In genomic region chr4:65839550-65840000, GRCm38 (mm10) we compare ENCODE assay signal across 8 mouse cellular contexts.
DNase-seq lines count a peak whose midpoint lies in the region; ATAC-seq and TF ChIP-seq lines count a peak whose summit lies in the region.

No protein-coding gene starts in this region.

- H3K9ac ChIP-seq in forebrain, embryonic 12.5 days: no peak overlapping the region
- no peak overlapping the region for H3K9ac ChIP-seq in midbrain, postnatal 0 days (replicated peaks; ENCODE audit: low read length, poor library complexity, severe bottlenecking)

- H3K4me1 ChIP-seq in forebrain, embryonic 12.5 days: peaks cover 26% of the 10 kb centered on the region
- peaks cover 3% of the 10 kb centered on the region; the same call in 1 of the 2 replicates for H3K4me1 ChIP-seq in midbrain, postnatal 0 days (ENCODE audit: insufficient read depth, low read length)

- DNase-seq in brain, adult 2 months (ENCODE audit: low read depth, low spot score): peak; percentile 51
- peak; percentile 45 to 57 for DNase-seq in layer of hippocampus, adult 8-10 months (ENCODE audit: low spot score in 2 of 2)
- DNase-seq in midbrain, postnatal 0 days (ENCODE audit: low spot score): peak; percentile 83
- DNase-seq in kidney, adult 18-20 months: no peak
- no peak for DNase-seq in urinary bladder, postnatal 4 days (ENCODE audit: low spot score in 2 of 2)
- DNase-seq in urinary bladder, postnatal 25 days (ENCODE audit: low spot score): no peak
- no peak for DNase-seq in kidney, postnatal 14 days

- peak; percentile 91 for ATAC-seq in forebrain, embryonic 12.5 days (ENCODE audit: low FRiP score)
- ATAC-seq in midbrain, postnatal 0 days (ENCODE audit: low FRiP score): peak; percentile 85

- no peaks in the 10 kb centered on the region for H3K9me3 ChIP-seq in forebrain, embryonic 12.5 days
- H3K9me3 ChIP-seq in midbrain, postnatal 0 days (ENCODE audit: low read length): no peaks in the 10 kb centered on the region

- 4% methylated on average over 9 of the region's 9 CpGs for WGBS in forebrain, embryonic 12.5 days
- 10% methylated on average over 9 of the region's 9 CpGs for WGBS in midbrain, postnatal 0 days

- peak overlapping the region; percentile 46; the same call in 1 of the 2 replicates for H3K27ac ChIP-seq in forebrain, embryonic 12.5 days
- no peak overlapping the region for H3K27ac ChIP-seq in midbrain, postnatal 0 days (ENCODE audit: low read depth, low read length)

- H3K27me3 ChIP-seq in forebrain, embryonic 12.5 days: peaks cover 33% of the 10 kb centered on the region
- H3K27me3 ChIP-seq in midbrain, postnatal 0 days (ENCODE audit: insufficient read depth, low read length): no peaks in the 10 kb centered on the region

- peak; percentile 49 for TF ChIP-seq CTCF in midbrain, postnatal 0 days (IDR thresholded peaks at IDR 0.05)

- no peak overlapping the region for H3K4me2 ChIP-seq in forebrain, embryonic 12.5 days
- no peak overlapping the region for H3K4me2 ChIP-seq in midbrain, postnatal 0 days (ENCODE audit: low read depth, low read length, poor library complexity, severe bottlenecking)

- no peak overlapping the region for H3K4me3 ChIP-seq in forebrain, embryonic 12.5 days (replicated peaks)
- no peak overlapping the region for H3K4me3 ChIP-seq in midbrain, postnatal 0 days (ENCODE audit: low read depth, low read length)

- no peaks in the 10 kb centered on the region for H3K36me3 ChIP-seq in forebrain, embryonic 12.5 days (replicated peaks)
- H3K36me3 ChIP-seq in midbrain, postnatal 0 days (ENCODE audit: insufficient read depth, low read length): no peaks in the 10 kb centered on the region

Comparison
In these comparisons a context has a peak if more than half of its experiments do, and no peak if none do; other contexts are left out.
1. DNase-seq: peak in brain, adult 2 months (single experiment), layer of hippocampus, adult 8-10 months (2 of 2) and midbrain, postnatal 0 days (single experiment); none in kidney, adult 18-20 months (single experiment), urinary bladder, postnatal 4 days (0 of 2), urinary bladder, postnatal 25 days (single experiment) and kidney, postnatal 14 days (single experiment).